Mouse (Mus musculus) G1E (cell line): ENCODE results near the gene Grin2b.

ENCODE experiments used
- CTCF ChIP-seq: IDR thresholded peaks from 2 replicates; pipeline ENCODE4 v1.5.1; 2012; ENCODE audit warnings: low read depth, low read length, inconsistent platforms, mixed read lengths
- GATA1 ChIP-seq: IDR thresholded peaks from 2 replicates; pipeline ENCODE4 v1.6.1; 2012; ENCODE audit warnings: borderline replicate concordance, low read length, inconsistent platforms, mixed read lengths

- TF ChIP-seq CTCF: no peak
- TF ChIP-seq GATA1: no peak
Observed at GRCm38 (mm10) chr6:135833542-135833941, 339.8 kb downstream of the Grin2b start.
